Mouse (Mus musculus) stomach, embryonic 14.5 days (tissue): ENCODE results near the gene Ubn1. TPM values are rescaled to one million over a fixed set of nuclear protein-coding genes. Genes with fewer than 3 reads are reported as not detected.

Source experiments
- ATAC-seq: fragments of 200-750 bp; cut with Nextera tagmentation; 2 replicates; pipeline ENCODE4 v1.8.0; 2017; ENCODE audit warnings: low read depth, moderate TSS enrichment; ENCODE audit not compliant: insufficient number of reproducible peaks, insufficient read depth, low FRiP score
- H3K27ac ChIP-seq: fragments of 300-500 bp; sonication (generic); 2 replicates; pipeline ENCODE4 v1.5.1; 2014; ENCODE audit warnings: mild to moderate bottlenecking, low read length, moderate library complexity, mixed read lengths
- H3K27me3 ChIP-seq: fragments of 300-500 bp; sonication (generic); 2 replicates; pipeline ENCODE4 v1.6.1; 2014; ENCODE audit warnings: low read length, control low read depth, mixed read lengths; ENCODE audit not compliant: control insufficient read depth, insufficient read depth
- H3K36me3 ChIP-seq: fragments of 300-500 bp; sonication (generic); 2 replicates; pipeline ENCODE4 v1.6.1; 2014; ENCODE audit warnings: mild to moderate bottlenecking, control low read depth, low read length, moderate library complexity, mixed read lengths; ENCODE audit not compliant: control insufficient read depth, insufficient read depth
- H3K4me1 ChIP-seq: fragments of 300-500 bp; sonication (generic); 2 replicates; pipeline ENCODE4 v1.6.1; 2014; ENCODE audit warnings: low read length, control low read depth, mixed read lengths; ENCODE audit not compliant: control insufficient read depth, insufficient read depth
- H3K4me2 ChIP-seq: fragments of 300-500 bp; sonication (generic); replicated peaks from 2 replicates; pipeline ENCODE4 v1.6.1; 2014; ENCODE audit warnings: low read depth, low read length, control low read depth
- H3K4me3 ChIP-seq: fragments of 300-500 bp; sonication (generic); 2 replicates; pipeline ENCODE4 v1.5.1; 2014; ENCODE audit warnings: low read depth, low read length, control low read depth
- H3K9ac ChIP-seq: fragments of 300-500 bp; sonication (generic); replicated peaks from 2 replicates; pipeline ENCODE4 v1.6.1; 2014; ENCODE audit warnings: low read depth, mild to moderate bottlenecking, control low read depth, low read length, moderate library complexity, mixed read lengths
- H3K9me3 ChIP-seq: fragments of 300-500 bp; sonication (generic); 2 replicates; pipeline ENCODE4 v1.6.1; 2016; ENCODE audit warnings: low read depth, low read length, control low read depth; ENCODE audit not compliant: control insufficient read depth
- WGBS: fragments of 180-500 bp; shearing (Covaris S2); extraction: QIAGEN DNeasy Blood & Tissue Kit; methylation state at CpG from one replicate; pipeline ENCODE4 v1.1.7; 2014; 5-methylcytosine and 5-hydroxymethylcytosine counted together
- polyA plus RNA-seq: library from polyadenylated mRNA; unstranded; fragments of >200 nt; fragmentation: Nextera tagmentation; extraction: Ambion mirVana; gene quantifications from 2 replicates; pipeline ENCODE4 v1.2.1, GENCODE M21; 2014

Gene Ubn1
- polyA plus RNA-seq, 1 experiment from 2014 or later: 24.5 TPM

DNA sequence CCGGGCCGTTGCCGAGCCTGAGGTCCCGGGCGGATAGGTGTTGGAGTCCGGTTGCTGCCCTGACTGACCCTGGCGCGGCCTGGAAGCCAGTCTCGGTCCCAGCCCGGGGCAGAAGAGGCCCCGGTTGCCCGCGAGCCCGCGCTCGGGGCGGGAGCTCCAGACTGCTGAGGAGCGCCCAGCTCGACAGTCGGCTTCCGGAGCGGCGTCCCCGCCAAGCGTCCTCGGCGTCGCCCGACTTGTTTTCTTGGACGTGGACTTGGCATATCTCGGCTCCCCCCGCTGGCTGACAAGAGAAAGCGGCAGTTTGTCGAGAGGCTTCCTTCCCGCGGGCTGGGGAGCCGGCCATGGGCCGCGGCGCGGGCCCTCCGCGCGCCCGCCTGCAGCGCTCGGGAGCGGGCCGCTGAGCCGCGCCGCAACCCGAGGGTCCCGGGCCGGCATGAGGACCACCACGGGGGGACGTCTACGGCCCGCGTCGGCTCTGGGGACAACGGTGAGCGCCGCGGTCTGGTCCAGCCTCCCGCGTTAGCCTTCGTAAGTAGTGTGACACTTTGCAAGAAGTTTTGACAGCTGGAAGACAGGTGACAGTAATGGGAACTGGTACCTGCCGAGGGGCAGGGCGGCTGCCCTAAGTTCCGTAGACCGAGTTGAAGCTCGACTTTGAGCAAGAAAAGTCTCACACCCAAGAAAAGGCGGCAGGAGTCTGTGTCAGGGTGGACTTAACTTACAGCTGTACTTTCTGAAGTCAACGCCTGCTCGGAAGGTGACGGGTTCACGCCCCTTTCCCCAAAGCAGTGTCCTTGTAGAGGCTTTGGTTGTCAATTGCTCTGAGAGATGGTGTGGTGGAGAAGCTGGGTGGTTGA is 624 bp downstream of the Ubn1 start:
- Histone ChIP-seq H3K36me3 (peaks cover 31% of the 10 kb centered on the region), H3K4me1 (peaks cover 17% of the 10 kb centered on the region; the same call in 1 of the 2 replicates), H3K27ac (peak overlapping the region; percentile 97), H3K9ac (peak overlapping the region; percentile 87), H3K4me2 (peak overlapping the region; percentile 90), H3K9me3 (no peaks in the 10 kb centered on the region), H3K27me3 (no peaks in the 10 kb centered on the region), H3K4me3 (peak overlapping the region; percentile 95)
- ATAC-seq: peak; percentile 73
- under 1% methylated on average over 75 of the region's 78 CpGs for WGBS

DNA sequence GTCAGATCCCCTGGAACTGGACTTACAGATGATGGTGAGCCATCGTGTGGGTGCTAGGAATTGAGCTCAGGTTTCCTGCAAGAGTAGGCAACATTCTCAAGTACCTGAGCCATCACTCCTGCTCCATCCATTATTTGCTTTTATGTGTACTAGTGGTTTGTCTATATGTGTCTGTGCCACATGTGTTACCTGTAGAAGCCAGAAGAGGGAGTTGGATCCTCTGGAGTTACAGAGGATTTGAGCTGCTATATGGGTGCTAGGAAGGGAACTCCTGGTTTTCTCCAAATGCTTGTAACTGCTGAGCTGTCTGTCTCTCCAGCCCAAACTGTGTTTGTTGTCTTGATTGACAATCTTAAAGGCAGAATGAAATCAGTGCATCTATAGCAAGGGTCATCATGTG is 8.3 kb downstream of the Ubn1 start:
- Histone ChIP-seq H3K4me2 (no peak overlapping the region), H3K4me1 (0 out of 2 replicates have a peak, but pooled peaks cover 3% of the 10 kb centered on the region), H3K27me3 (no peaks in the 10 kb centered on the region), H3K9ac (no peak overlapping the region), H3K27ac (no peak overlapping the region), H3K9me3 (no peaks in the 10 kb centered on the region), H3K36me3 (peaks cover 42% of the 10 kb centered on the region), H3K4me3 (no peak overlapping the region)
- 88% methylated on average over 1 of the region's 1 CpGs for WGBS
- ATAC-seq: no peak

DNA sequence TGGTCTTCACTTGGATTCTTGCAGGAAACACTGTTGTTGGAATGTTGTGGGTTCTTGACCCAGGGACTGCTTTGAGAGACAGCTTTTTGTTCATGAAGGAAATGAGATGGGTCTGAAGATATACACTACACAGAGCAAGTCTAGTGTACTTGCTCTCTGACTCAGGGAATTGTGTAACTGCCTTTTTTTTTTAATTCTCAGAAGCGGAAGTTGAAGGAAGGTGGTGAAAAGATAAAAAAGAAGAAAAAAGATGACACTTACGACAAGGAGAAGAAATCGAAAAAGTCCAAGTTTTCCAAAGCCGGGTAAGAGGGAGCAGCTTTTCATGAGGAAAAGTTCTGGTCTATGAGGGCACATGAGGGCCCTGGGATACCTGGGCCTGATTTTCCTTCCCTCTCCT is 13.6 kb downstream of the Ubn1 start:
- Histone ChIP-seq H3K27me3 (no peaks in the 10 kb centered on the region), H3K9me3 (no peaks in the 10 kb centered on the region), H3K4me3 (no peak overlapping the region), H3K27ac (no peak overlapping the region), H3K36me3 (peaks cover 42% of the 10 kb centered on the region), H3K9ac (no peak overlapping the region), H3K4me1 (no peaks in the 10 kb centered on the region), H3K4me2 (no peak overlapping the region)
- ATAC-seq: no peak
- WGBS: 89% methylated on average over 4 of the region's 4 CpGs

DNA sequence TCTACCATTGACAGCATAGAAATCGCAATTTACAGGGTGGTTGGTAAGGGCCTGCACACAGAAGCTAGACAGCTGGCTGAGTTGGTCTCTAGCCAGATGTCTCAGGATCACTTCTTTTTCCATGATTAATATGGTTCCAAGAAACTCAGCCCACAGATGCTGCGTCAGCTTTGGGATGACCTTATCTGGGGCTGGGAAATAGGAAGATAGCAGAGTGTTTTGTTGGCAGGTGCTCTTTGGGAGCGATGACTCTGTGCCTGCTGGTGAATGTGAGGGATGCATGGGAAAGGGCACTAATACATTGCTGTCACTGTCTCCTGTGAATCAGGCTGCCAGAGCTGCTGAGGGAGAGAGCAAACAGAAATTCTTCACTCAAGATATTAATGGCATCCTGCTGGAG is 20.5 kb downstream of the Ubn1 start:
- no peaks in the 10 kb centered on the region for H3K9me3 ChIP-seq
- H3K36me3 ChIP-seq: peaks cover 52% of the 10 kb centered on the region
- no peaks in the 10 kb centered on the region for H3K4me1 ChIP-seq
- no peak overlapping the region for H3K9ac ChIP-seq
- no peak for ATAC-seq
- H3K4me2 ChIP-seq: no peak overlapping the region
- no peaks in the 10 kb centered on the region for H3K27me3 ChIP-seq
- H3K27ac ChIP-seq: no peak overlapping the region
- H3K4me3 ChIP-seq: no peak overlapping the region
- WGBS: 82% methylated on average over 3 of the region's 3 CpGs

DNA sequence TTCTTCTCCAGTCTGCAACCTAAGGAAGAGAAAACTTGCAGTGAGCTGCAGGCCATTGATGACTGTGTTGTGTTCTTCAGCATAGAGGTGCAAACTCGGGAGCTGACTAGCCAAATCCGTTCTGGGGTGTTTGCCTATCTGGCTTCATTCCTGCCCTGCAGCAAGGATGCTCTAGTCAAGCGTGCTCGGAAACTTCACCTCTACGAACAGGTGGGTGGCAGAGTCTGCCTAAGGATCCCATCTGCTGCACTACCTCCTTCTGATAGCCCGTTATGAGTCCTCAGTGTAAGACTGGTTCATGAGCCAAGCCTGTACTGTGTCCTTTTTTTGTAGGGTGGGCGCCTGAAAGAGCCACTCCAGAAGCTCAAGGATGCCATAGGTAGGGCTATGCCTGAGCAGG is 22.1 kb downstream of the Ubn1 start:
- Histone ChIP-seq H3K9me3 (no peaks in the 10 kb centered on the region), H3K4me2 (no peak overlapping the region), H3K9ac (no peak overlapping the region), H3K27me3 (no peaks in the 10 kb centered on the region), H3K4me3 (no peak overlapping the region), H3K27ac (no peak overlapping the region), H3K4me1 (no peaks in the 10 kb centered on the region), H3K36me3 (peaks cover 64% of the 10 kb centered on the region)
- no peak for ATAC-seq
- WGBS: 92% methylated on average over 7 of the region's 7 CpGs

DNA sequence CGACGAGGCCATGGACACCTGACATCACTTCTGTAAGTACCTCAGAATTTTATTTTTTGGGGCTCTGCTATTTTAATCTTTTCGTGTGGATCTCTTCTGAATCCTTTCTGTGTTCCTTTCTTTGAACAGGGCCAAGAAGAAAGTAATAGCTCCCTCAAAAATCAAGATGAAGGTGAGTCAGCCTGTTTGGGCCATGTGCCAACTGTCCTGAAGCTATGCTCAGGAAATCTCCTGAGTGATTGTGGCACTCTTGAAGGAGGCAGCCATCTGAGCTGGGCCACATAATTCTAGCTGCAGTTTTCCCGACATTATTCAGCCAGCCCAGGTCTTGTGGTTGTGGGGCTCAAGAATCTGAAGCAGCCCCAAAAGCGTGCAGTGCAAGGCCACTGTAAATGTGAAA is 24.5 kb downstream of the Ubn1 start:
- Histone ChIP-seq H3K4me2 (no peak overlapping the region), H3K4me1 (no peaks in the 10 kb centered on the region), H3K27ac (no peak overlapping the region), H3K9me3 (no peaks in the 10 kb centered on the region), H3K36me3 (peaks cover 81% of the 10 kb centered on the region), H3K4me3 (no peak overlapping the region), H3K9ac (no peak overlapping the region), H3K27me3 (no peaks in the 10 kb centered on the region)
- ATAC-seq: no peak
- WGBS: 94% methylated on average over 5 of the region's 5 CpGs

DNA sequence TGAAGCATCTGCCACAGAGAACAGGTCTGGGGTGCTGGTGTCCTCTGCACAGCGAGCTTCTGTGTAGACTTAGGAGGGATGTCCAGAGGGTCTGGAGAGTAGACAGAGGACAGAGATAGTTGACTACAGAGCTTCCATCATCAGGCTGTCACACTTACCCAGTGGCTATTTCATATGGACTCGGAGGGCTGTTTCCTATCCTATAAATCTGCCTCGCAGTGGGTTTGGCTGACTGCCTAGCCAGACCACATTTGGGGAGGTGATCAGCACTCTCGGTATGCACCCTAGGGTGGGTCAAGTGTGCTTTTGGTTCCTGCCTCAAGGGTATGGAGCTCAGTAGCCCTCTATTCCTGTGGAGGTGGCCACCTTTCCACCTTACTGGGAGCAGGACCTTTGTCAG is 35.3 kb downstream of the Ubn1 start:
- Histone ChIP-seq H3K27ac (no peak overlapping the region), H3K9me3 (no peaks in the 10 kb centered on the region), H3K9ac (no peak overlapping the region), H3K4me2 (no peak overlapping the region), H3K4me3 (no peak overlapping the region), H3K36me3 (peaks cover 49% of the 10 kb centered on the region), H3K4me1 (no peaks in the 10 kb centered on the region), H3K27me3 (no peaks in the 10 kb centered on the region)
- 89% methylated on average over 4 of the region's 4 CpGs for WGBS
- no peak for ATAC-seq

DNA sequence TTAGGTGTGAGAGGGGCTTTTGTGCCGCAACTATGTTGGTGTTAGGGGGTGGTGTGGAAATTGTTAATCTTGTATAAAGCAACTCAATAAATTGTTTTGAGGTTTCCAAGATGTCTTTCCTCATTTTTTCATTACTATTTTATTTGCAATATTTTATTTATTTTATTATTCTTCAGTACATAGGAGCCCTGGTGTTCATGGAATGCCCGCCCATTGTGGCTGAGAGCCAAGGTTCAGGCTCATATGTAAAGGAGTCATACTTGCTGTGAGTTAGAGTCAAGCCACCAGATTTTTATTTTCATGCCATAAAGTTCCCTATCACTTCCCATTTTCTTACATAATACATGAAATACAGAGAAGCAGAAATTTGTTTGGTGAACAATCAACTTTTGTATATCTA is 36.3 kb downstream of the Ubn1 start:
- peaks cover 48% of the 10 kb centered on the region for H3K36me3 ChIP-seq
- no peak for ATAC-seq
- H3K4me3 ChIP-seq: no peak overlapping the region
- H3K9ac ChIP-seq: no peak overlapping the region
- H3K27ac ChIP-seq: no peak overlapping the region
- H3K4me2 ChIP-seq: no peak overlapping the region
- no peaks in the 10 kb centered on the region for H3K9me3 ChIP-seq
- WGBS: 98% methylated on average over 2 of the region's 2 CpGs
- H3K27me3 ChIP-seq: no peaks in the 10 kb centered on the region
- no peaks in the 10 kb centered on the region for H3K4me1 ChIP-seq

DNA sequence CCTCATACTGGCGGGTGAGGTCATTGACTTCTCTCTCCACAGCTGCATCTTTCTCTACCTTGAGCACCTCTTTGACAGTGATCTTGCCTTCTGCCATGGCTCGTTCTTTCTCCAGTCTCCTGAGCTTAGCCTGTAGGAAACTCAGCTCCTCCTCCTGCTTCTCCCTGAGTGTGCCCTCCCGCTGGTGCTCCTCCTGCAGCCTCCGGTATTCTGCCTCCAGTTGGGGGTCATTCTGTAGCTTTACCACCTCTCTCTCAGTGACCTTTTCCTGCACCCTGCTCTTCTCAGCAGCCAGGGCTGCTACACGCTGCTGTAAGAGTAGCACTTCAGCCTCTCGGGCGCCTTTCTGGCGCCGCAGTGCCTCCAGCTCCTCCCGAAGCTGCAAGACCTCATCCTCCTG is 39.2 kb downstream of the Ubn1 start:
- H3K27ac ChIP-seq: no peak overlapping the region
- H3K9ac ChIP-seq: no peak overlapping the region
- ATAC-seq: no peak
- no peak overlapping the region for H3K4me2 ChIP-seq
- peaks cover 35% of the 10 kb centered on the region for H3K36me3 ChIP-seq
- no peaks in the 10 kb centered on the region for H3K9me3 ChIP-seq
- no peaks in the 10 kb centered on the region for H3K4me1 ChIP-seq
- H3K4me3 ChIP-seq: no peak overlapping the region
- WGBS: 59% methylated on average over 10 of the region's 10 CpGs
- H3K27me3 ChIP-seq: no peaks in the 10 kb centered on the region
